Mouse (Mus musculus) frontal cortex, adult 2 months (tissue): Measurements from ENCODE around the gene Zfp85. TPM values are rescaled to one million over a fixed set of nuclear protein-coding genes. Genes with fewer than 3 reads are reported as not detected.
A peak's percentile ranks its signal among the peaks of the same experiment; 100 is the strongest.
"Not testable (repeated sequence)": the region's sequence is repeated elsewhere in the genome, so short reads cannot be mapped to it uniquely, and the experiment has no call there.

Experiments used
- DNase-seq, 2 experiments: peaks; one replicate each; pipeline ENCODE4 v3.0.0; 2022; ENCODE audit warnings: low spot score in 1 of 2; ENCODE audit errors: extremely low spot score in 1 of 2
- polyA plus RNA-seq: library from polyadenylated mRNA; depleted of rRNA; stranded (reverse); fragments of >200 nt; gene quantifications from 2 replicates; pipeline ENCODE4 v1.2.3, GENCODE M21; 2012; rRNA removed

The Zfp85 gene
- polyA plus RNA-seq = 3.1 and 3.9 TPM in 2 replicates

DNA sequence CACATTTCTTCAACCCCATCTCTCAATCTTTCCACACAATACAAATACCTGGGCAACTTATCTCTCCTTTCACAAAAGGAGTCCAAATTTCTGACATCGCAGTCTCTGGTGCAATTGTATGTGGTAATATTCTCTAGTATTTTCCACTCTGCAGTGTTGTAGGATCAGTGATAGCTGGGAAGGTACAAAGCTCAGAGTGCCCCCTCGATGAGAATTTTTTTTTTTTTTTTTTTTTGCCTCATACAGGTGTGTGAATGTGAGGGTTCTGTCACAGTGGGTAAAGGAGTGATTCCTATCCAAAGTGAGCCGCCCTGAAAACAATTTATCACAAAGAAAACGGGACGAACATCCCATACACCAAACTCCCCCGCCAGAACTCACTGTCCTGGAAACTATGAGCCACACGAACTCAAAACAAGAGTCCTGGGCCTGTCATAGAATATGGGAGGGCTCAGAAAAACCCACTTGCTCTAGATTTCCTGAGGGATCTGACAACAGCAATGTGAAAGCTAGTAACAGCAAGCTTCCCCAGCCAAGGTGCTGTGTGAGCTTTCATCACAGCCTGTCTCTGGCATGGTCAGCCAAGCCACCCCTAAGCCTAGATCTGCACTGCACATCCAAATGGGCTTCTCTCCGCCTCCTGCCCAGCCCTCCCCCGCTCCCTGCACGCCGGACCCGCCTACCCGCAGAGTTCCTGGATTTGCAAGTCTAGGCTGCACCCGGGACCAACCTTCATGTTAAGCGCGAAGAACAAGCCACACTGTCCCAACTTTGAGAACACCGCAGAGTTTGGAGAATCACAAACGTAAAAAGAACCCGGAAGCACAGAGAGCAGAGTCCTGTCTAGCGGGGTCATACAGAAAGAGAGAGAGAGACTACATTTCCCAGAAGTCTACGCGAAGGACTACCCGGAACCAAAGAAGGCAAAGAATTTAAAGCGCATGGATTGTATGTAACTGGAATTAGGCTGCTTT lies at the start of gene Zfp85:
Gene Zfp85, minus strand, starts transcription at position 896 of the 974 bp plus-strand sequence.
- peak; percentile 22 to 71 for DNase-seq

GRCm38 (mm10) chr13:67799151-67799550 lies 44.1 kb upstream of the Zfp85 start:
- DNase-seq = not testable (repeated sequence)

DNA sequence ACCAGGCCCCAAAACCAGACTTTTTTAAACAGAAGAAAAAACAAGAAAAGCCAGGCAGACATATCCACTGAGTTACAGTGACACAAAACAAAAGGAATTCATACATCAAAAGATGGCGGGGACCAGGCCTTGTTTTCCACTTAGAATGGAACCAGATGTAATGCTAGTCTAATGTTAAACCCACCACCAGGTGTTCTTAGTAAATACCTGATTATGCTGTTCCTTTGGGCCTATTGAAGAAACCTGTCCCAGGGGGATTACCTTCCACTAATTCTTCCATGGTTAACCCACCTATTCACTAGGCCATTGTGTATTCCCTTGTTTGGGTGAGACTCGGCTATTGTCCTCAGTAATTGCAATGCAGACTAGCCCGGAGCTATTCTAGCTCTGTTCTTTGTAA lies 43.6 kb upstream of the Zfp85 start:
- DNase-seq = no peak

GRCm38 (mm10) chr13:67791921-67792455 lies 37.0 kb upstream of the Zfp85 start:
- DNase-seq = no peak

DNA sequence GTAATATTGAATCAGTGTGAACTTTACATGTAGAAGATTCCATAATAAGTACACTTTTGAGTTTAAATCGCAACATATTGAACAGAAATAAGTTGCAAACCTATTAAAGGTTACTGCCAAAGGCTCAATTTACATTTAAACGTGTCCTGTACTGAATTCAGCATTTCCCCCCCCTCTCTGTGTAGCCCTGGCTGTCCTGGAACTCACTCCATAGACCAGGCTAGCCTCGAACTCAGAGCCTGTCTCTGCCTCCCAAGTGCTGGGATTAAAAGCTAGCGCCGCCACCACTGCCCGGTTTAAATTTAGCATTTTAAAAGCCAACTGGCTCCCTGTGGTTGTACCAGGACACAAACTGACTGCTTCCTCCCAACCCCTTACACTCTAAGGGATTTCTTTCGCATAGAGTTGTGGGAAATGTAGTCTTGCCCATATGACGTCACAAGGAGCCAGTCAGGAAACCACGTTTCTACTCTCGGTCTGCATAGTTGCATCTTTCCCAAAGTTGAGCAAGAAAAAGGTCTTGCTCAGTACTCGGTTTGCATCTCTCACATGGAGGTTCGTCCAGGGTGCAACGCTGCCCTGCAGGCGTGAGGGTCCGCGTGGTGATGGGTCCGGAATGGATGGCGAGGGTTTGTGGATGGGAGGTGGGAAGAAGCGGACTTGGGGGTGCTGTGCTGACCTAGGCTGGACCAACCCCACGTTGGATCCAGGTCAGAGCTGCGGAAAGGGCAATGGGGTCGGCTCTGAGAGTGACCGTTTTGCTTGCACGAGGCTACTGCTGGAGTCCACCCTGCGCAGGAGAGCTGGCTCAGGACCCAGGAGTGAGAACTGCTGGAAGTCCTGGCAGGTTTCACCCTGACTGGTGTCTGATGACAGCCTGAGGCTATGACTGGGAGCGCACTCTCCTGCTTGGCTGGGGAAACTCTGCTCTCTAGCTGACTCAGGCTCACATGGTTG lies 24.5 kb upstream of the Zfp85 start, which contains the start of gene Zfp493:
Gene Zfp493, plus strand, starts transcription at position 429 of the 957 bp plus-strand sequence.
- DNase-seq = peak; percentile 53 to 85

GRCm38 (mm10) chr13:67763031-67763768 lies 8.2 kb upstream of the Zfp85 start:
- DNase-seq = no peak

DNA sequence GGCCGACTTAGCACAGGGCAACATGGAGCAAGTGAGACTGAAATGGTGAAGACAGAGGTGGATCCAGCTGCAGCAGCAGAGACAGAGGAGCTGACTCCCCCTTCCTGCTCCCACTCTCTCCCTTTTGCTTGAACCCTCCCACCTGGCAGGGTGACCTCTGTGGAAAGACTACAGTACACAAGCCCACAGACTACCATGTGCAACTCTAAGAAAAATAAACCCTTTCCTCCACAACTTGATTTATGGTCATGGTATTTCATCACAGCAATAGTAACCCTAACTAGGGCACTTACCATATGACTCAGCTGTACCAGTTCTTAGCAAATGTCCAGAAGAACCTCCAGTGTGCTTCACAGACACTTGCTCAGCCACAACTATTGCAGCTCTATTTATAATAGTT lies 4.9 kb upstream of the Zfp85 start:
- DNase-seq = no peak

DNA sequence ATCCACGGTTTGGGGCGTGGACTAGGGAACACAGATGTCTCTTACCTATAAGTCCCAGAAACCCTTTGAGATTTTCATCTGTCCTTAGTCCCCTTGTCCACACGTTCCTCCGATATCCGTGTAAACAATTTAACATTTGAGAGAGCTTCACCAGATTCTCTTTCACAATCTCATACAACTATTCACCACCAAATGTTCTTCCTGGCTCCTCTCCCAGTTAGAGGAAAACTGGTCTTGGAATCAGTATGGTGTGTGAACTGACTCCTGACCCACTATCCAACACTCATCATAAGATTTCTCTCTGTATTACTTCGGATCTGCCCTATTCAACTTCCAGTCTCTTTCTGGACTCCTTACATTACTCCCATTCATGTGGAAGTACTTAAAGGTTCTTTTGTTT lies 733 bp upstream of the Zfp85 start:
- no peak for DNase-seq

GRCm38 (mm10) chr13:67743896-67744295 lies 11.1 kb downstream of the Zfp85 start:
- no peak for DNase-seq

GRCm38 (mm10) chr13:67742941-67743340 lies 12.1 kb downstream of the Zfp85 start:
- DNase-seq = no peak

GRCm38 (mm10) chr13:67734391-67734790 lies 20.6 kb downstream of the Zfp85 start:
- not testable (repeated sequence) for DNase-seq

GRCm38 (mm10) chr13:67729441-67729840 lies 25.6 kb downstream of the Zfp85 start:
- DNase-seq = peak in 1 of 2 experiments; percentile 56

DNA sequence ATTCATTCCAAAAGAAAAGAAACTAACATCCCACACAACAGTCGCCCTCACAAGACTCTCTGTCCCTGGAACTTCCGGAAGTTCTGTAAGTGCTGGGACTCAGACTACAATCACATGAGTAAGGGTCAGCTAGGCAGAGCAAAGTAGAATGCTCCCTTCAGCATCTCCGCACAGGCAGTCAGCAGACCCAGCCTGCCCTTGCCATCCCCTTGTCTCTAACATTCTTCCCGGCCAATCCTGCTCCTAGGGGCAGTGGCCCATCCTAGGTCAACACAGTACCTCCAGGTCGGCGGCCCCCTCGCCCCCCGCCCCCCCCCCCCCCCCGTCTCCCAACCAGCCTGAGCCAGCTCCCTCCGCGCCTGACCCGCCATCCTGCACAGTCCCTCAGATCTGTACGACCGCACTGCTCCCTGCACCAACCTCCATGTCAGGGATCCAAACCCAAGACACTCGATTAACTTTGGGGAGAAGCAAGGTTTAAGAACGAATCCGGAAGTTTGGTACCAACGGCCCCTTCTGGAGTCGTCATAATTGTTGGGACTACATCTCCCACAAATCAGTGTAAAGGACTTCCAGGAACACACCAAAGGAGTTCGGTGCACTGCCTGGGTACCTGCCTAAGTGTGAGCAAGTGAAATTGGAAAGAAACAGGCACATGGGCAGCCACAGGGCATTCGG lies 26.2 kb downstream of the Zfp85 start, which contains the start of gene Zfp65:
Gene Zfp65, minus strand, starts transcription at position 533 of the 678 bp plus-strand sequence.
- peak; percentile 52 to 75 for DNase-seq

GRCm38 (mm10) chr13:67728106-67728505 lies 26.9 kb downstream of the Zfp85 start:
- DNase-seq = no peak

DNA sequence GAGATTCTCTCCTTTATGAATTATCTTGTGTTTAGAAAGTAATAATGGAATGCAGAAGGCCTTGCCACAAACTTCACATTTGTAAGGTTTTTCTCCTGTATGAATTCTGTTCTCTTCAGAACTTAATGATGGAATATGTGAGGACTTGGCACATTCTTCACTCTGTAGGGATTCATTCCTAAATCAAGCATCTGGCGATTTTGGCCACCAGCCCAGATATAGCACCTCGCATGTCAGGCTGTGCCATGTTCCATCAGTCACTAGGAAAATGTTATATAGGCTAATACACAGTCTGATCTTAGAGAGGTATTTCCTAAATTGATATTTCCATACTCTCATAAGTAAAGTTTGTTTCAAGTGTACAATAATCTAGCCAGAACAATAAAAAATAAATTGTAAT lies 29.7 kb downstream of the Zfp85 start:
- DNase-seq = peak in 1 of 2 experiments; percentile 31

- DNase-seq = peak; percentile 92 to 95
Observed at GRCm38 (mm10) chr13:67723848-67724479, 31.1 kb downstream of the Zfp85 start.
